Mouse (Mus musculus): Measurements from ENCODE around the gene Vmn1r227.

Gene Vmn1r227

DNA sequence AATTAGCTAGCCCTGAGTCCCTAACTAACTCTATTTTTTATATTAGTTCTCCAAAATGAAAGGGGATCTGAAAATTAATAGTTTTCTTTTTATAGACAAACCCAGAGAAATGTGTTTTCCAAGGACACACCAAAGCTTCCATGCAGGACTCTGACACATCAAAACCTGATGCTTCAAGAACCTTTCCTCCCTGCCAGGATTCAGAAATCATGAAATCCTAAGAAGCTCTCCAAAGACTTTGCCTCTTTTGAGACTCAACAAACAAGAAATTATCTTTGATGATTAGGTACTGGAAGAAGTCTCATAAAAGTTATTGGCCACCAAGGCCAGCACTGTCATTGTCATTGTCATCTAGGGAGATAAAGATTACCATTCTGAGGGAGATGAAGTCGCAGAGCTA, at the start of gene Vmn1r227:
TSS of gene Vmn1r227 (plus strand) at position 301 of the 400 bp plus-strand sequence.
- DNase-seq (ENCODE audit: low spot score in 2 of 2), result no peak

DNA sequence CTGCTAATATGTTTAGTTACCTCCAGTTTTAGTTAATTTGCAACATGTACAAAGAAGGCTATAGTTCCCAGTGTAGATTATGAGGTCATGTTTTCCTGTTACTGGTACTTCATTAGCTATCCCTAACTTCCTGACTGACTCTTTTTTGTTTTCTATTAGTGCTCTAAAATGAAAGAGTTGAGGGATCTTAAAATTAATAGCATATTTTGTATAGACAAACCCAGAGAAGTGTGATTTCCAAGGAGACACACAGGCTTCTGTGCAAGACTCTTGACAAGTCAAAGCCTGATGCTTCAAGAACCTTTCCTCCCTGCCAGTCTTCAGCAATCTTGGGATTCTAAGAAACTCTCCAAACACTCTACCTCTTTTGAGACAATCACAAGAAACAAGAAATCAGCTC, 47.1 kb upstream of the Vmn1r227 start, which contains the start of gene Vmn1r226:
TSS of gene Vmn1r226 (plus strand) at position 301 of the 400 bp plus-strand sequence.
- DNase-seq (ENCODE audit: low spot score in 2 of 2), result no peak

DNA sequence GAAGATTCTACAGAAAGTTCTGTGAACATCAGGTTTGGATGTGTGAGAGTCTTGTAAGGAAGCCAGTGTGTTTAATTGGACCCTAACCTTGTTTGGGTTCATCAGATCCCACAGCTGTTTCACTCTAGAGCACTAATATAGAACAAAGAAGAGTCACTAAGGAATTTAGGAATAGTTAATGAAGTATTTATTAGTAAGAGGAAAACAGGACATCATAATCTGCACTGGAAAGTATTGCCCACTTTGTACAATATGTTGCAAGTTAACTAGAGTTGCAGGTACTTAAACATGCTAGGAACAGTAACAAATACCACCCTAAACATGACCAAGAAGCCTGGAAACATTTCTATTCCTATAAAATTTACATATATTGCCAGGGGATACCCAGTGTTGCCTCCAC, 56.4 kb downstream of the Vmn1r227 start, which contains the start of gene Vmn1r228:
TSS of gene Vmn1r228 (minus strand) at position 101 of the 400 bp plus-strand sequence.
- no peak for DNase-seq (ENCODE audit: low spot score in 2 of 2)
